Mouse (Mus musculus): ENCODE measurements around the gene Malrd1. TPM values are rescaled to one million over a fixed set of nuclear protein-coding genes. Genes with fewer than 3 reads are reported as not detected.

Gene Malrd1
- polyA plus RNA-seq, 1 experiment from 2014 or later: not detected

DNA sequence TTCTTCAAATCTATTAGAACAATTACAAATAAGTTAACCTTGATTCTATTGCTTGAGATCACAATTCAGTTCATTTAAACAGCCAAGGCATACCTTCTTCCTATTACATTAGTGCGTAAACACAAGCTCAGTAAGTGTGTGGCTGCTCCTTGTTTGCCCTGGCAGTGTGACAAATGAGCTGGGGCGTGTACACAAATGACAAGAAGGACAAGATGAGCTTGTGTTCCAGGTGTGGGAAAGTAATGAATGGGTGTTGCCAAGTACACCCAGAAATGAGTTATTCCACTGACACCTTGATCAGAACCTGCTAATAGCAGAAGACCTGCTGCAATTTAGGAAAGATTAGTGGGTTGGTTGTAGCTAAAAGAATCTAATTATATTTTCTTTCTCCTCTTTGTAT is 683.7 kb downstream of the Malrd1 start:
- H3K27ac ChIP-seq (ENCODE audit: poor library complexity, severe bottlenecking): no peak overlapping the region
- H3K9me3 ChIP-seq (replicated peaks): no peaks in the 10 kb centered on the region
- WGBS: 70% methylated on average over 2 of the region's 2 CpGs
- no peak overlapping the region for H3K4me3 ChIP-seq
- no peak overlapping the region for H3K9ac ChIP-seq
- no peak for ATAC-seq (ENCODE audit: insufficient number of reproducible peaks, low FRiP score)
- H3K27me3 ChIP-seq (replicated peaks): no peaks in the 10 kb centered on the region
- H3K4me1 ChIP-seq (replicated peaks): no peaks in the 10 kb centered on the region
- H3K4me2 ChIP-seq: no peak overlapping the region
- no peaks in the 10 kb centered on the region for H3K36me3 ChIP-seq

DNA sequence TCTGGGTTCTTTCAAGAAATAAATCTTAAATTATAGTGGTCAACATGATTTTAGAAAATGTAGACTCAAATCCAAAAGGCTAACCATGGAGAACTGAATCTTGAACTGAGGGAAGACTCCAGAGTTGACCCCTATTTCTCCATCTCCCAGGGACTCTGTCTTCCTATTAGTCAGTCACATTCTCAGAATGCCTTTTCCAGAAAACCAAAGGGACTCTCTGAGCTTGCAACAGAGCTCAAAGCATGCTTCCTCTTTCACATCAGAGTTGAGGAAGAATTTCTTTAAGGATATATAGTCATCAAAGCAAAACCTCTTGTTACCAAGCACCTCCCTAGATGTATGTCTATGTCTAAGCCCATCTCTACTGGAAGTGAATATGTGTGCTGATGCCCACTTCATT is 686.5 kb downstream of the Malrd1 start:
- no peaks in the 10 kb centered on the region for H3K36me3 ChIP-seq
- H3K4me2 ChIP-seq: no peak overlapping the region
- no peaks in the 10 kb centered on the region for H3K9me3 ChIP-seq (replicated peaks)
- no peak overlapping the region for H3K27ac ChIP-seq (ENCODE audit: poor library complexity, severe bottlenecking)
- no peak for ATAC-seq (ENCODE audit: insufficient number of reproducible peaks, low FRiP score)
- H3K4me3 ChIP-seq: no peak overlapping the region
- H3K4me1 ChIP-seq (replicated peaks): no peaks in the 10 kb centered on the region
- no peaks in the 10 kb centered on the region for H3K27me3 ChIP-seq (replicated peaks)
- H3K9ac ChIP-seq: no peak overlapping the region

DNA sequence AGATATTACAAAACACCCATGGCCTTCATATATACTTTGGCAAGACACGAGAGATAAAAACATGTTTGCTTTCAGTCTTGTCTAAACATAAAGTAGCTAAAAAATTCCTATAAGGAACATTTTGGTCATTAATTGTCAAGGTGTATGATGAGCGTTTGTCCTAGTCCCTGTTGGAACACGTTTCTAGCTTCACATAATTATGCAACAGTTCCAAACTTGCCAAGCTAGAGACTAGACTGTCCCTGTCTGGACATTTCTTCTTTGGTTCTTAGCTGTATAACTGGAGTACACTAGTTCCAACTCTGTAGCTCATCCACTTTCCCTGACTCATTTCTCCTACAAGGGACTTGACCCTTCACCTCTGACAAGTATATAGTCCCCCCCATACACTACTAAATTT is 687.8 kb downstream of the Malrd1 start:
- Histone ChIP-seq H3K9me3 (replicated peaks) (no peaks in the 10 kb centered on the region), H3K27me3 (replicated peaks) (no peaks in the 10 kb centered on the region), H3K4me2 (no peak overlapping the region), H3K27ac (ENCODE audit: poor library complexity, severe bottlenecking) (no peak overlapping the region), H3K4me1 (replicated peaks) (no peaks in the 10 kb centered on the region), H3K36me3 (no peaks in the 10 kb centered on the region), H3K9ac (no peak overlapping the region), H3K4me3 (no peak overlapping the region)
- no peak for ATAC-seq (ENCODE audit: insufficient number of reproducible peaks, low FRiP score)
- WGBS: 82% methylated on average over 3 of the region's 3 CpGs

DNA sequence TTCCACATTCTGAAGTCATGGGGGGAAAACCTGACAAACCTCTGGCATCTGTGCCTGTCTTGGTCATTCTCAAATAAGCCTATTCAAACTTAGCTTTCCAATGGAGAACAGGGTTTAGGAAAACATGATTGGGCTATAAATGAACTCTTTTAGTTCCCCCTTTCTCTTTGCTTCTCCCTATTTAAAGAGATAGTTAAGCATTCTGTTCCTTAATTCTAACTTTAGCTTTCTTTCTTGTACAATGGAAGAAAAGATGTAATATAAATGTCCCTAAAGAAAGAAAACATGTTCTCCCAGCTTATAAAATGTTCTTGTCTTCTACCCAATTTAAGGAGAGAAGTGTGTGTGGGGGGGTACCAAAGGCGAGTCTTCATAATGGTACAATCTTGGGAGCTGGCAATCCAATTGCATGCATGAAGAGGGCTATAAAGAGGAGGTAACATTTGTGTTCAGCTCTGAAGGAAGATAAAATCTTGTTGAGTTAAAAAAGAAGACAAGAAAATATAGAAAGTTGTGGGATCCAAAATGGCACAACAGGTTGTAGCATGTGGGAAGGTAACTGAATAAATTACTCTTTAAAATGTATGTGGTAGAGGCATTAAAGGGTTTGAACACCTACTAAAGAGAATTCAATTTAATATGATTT is 702.0 kb downstream of the Malrd1 start:
- H3K27me3 ChIP-seq (replicated peaks): no peaks in the 10 kb centered on the region

DNA sequence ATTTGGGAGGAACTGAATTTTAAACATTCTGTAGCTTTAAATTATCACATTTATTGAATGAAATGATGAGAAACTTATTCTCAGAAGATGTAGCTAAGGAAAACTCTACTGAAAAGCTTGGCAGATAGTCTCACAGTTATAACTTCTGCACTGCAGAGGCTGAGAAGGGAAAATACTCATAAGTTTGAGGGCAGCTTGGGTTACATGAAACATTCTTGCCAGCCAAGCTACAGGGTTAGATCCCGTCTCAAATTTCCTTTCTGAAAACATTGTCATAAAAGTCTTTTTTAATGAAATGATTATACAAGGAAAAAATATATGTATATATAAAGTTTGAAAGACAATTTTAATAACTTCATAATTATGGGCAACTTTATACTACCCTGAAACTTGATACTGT is 714.6 kb downstream of the Malrd1 start:
- H3K36me3 ChIP-seq: no peaks in the 10 kb centered on the region
- H3K4me3 ChIP-seq: no peak overlapping the region
- WGBS: 80% methylated on average over 1 of the region's 1 CpGs
- no peak overlapping the region for H3K4me2 ChIP-seq
- no peak overlapping the region for H3K27ac ChIP-seq (ENCODE audit: poor library complexity, severe bottlenecking)
- H3K4me1 ChIP-seq (replicated peaks): no peaks in the 10 kb centered on the region
- no peaks in the 10 kb centered on the region for H3K9me3 ChIP-seq (replicated peaks)
- no peaks in the 10 kb centered on the region for H3K27me3 ChIP-seq (replicated peaks)
- ATAC-seq (ENCODE audit: insufficient number of reproducible peaks, low FRiP score): no peak
- H3K9ac ChIP-seq: no peak overlapping the region

More for the DNA sequence above, 702.0 kb downstream of the Malrd1 start:
- WGBS: 82% methylated on average over 1 of the region's 1 CpGs
- Histone ChIP-seq H3K36me3 (no peaks in the 10 kb centered on the region), H3K4me2 (no peak overlapping the region), H3K4me1 (replicated peaks) (peaks cover 4% of the 10 kb centered on the region; the same call in 1 of the 2 replicates), H3K4me3 (no peak overlapping the region), H3K9ac (no peak overlapping the region), H3K27ac (ENCODE audit: poor library complexity, severe bottlenecking) (no peak overlapping the region), H3K9me3 (replicated peaks) (no peaks in the 10 kb centered on the region)
- no peak for ATAC-seq (ENCODE audit: insufficient number of reproducible peaks, low FRiP score)

DNA sequence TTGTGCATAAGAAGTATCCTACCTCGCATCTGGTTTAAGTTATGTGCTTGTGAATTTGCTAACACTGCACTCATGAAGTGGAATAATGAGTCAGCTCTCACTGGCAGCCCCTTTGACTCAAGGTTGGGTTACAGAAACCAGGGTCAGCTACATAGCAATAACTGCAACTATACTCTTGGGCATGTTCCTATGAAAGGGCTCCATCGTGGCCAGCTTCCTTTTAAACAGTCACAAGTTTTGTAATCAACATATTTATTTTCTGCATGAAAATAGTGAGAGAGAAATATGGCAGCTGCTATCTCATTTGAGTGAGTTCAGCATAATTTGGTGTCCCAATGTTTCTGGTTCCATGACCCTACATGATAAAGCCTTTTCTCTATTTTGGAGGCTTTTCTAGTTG is 716.8 kb downstream of the Malrd1 start:
- Histone ChIP-seq H3K4me1 (replicated peaks) (no peaks in the 10 kb centered on the region), H3K27me3 (replicated peaks) (no peaks in the 10 kb centered on the region), H3K4me3 (no peak overlapping the region), H3K4me2 (no peak overlapping the region), H3K9me3 (replicated peaks) (no peaks in the 10 kb centered on the region), H3K27ac (ENCODE audit: poor library complexity, severe bottlenecking) (no peak overlapping the region), H3K9ac (no peak overlapping the region), H3K36me3 (no peaks in the 10 kb centered on the region)
- no peak for ATAC-seq (ENCODE audit: insufficient number of reproducible peaks, low FRiP score)
- WGBS: 82% methylated on average over 2 of the region's 2 CpGs

DNA sequence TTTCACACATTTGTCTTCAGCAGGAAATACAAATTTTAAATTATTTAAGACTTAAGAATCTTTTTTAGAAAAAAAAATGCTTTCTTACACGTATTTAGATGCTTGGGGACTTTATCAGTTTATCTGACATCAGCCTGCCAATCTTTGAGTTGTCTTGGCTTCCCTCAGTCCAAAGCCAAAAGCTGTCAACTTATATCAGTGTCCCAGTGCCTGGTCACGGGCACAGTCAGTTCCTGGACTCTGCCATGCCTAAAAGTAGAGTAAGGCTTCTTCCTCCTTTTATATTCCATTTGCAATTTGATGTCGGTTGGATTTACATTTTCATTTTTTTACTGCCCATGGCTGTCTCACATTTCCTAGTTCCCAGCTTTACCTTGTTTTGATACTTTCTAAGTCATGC is 722.6 kb downstream of the Malrd1 start:
- Histone ChIP-seq H3K4me3 (no peak overlapping the region), H3K27ac (ENCODE audit: poor library complexity, severe bottlenecking) (no peak overlapping the region), H3K9ac (no peak overlapping the region), H3K9me3 (replicated peaks) (no peaks in the 10 kb centered on the region), H3K4me2 (no peak overlapping the region), H3K4me1 (replicated peaks) (no peaks in the 10 kb centered on the region), H3K36me3 (no peaks in the 10 kb centered on the region), H3K27me3 (replicated peaks) (no peaks in the 10 kb centered on the region)
- ATAC-seq (ENCODE audit: insufficient number of reproducible peaks, low FRiP score): no peak
- 53% methylated on average over 3 of the region's 3 CpGs for WGBS

DNA sequence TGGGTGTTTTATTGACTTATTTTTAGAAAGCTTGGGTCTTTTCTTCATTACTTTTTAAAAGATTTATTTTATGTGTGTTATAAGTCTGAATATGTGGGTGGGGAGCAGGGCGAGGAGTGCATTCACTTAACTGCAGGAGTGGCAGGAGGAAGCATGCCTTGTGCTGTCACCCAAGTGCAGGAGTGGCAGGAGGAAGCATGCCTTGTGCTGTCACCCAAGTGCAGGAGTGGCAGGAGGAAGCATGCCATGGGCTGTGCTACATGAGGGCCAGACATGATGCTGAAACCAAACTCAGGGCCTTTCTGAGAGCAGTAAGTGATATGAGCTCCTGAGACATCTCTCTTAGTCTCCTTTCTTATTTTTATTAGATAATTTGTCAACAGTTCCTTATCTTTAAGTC is 726.0 kb downstream of the Malrd1 start:
- Histone ChIP-seq H3K4me3 (no peak overlapping the region), H3K9ac (no peak overlapping the region), H3K27ac (ENCODE audit: poor library complexity, severe bottlenecking) (no peak overlapping the region), H3K36me3 (no peaks in the 10 kb centered on the region), H3K9me3 (replicated peaks) (no peaks in the 10 kb centered on the region), H3K4me2 (no peak overlapping the region), H3K27me3 (replicated peaks) (no peaks in the 10 kb centered on the region), H3K4me1 (replicated peaks) (no peaks in the 10 kb centered on the region)
- no peak for ATAC-seq (ENCODE audit: insufficient number of reproducible peaks, low FRiP score)
- 54% methylated on average over 1 of the region's 1 CpGs for WGBS

Data from heart, embryonic 12.5 days (tissue).